Mouse (Mus musculus): ENCODE data around the gene Tysnd1. TPM values are rescaled to one million over a fixed set of nuclear protein-coding genes. Genes with fewer than 3 reads are reported as not detected.

The Tysnd1 gene
- total RNA-seq, 2 experiments from 2014 or later: 13.0 to 15.1 TPM

GRCm38 (mm10) chr10:61734377-61734776, 39.1 kb downstream of the Tysnd1 start:
- peak; percentile 35 for DNase-seq (ENCODE audit: low spot score)

- no peak for DNase-seq (ENCODE audit: low spot score)
Observed at GRCm38 (mm10) chr10:61736671-61737078, 41.4 kb downstream of the Tysnd1 start.

GRCm38 (mm10) chr10:61737537-61737936, 42.2 kb downstream of the Tysnd1 start:
- no peak for DNase-seq (ENCODE audit: low spot score)

GRCm38 (mm10) chr10:61738126-61738525, 42.8 kb downstream of the Tysnd1 start:
- DNase-seq (ENCODE audit: low spot score): no peak

- DNase-seq (ENCODE audit: low spot score): no peak
Observed at GRCm38 (mm10) chr10:61741306-61741705, 46.0 kb downstream of the Tysnd1 start.

- no peak for DNase-seq (ENCODE audit: low spot score)
Observed at GRCm38 (mm10) chr10:61741873-61742272, 46.6 kb downstream of the Tysnd1 start.

- no peak for DNase-seq (ENCODE audit: low spot score)
Observed at GRCm38 (mm10) chr10:61742336-61742735, 47.0 kb downstream of the Tysnd1 start.

- DNase-seq (ENCODE audit: low spot score): no peak
Observed at GRCm38 (mm10) chr10:61745133-61745532, 49.8 kb downstream of the Tysnd1 start.

GRCm38 (mm10) chr10:61747302-61747701, 52.0 kb downstream of the Tysnd1 start:
- DNase-seq (ENCODE audit: low spot score): no peak

- DNase-seq (ENCODE audit: low spot score): no peak
Observed at GRCm38 (mm10) chr10:61750014-61750413, 54.7 kb downstream of the Tysnd1 start.

GRCm38 (mm10) chr10:61751534-61752219, 56.4 kb downstream of the Tysnd1 start:
- DNase-seq (ENCODE audit: low spot score): no peak

Other genes with a start within 250 kb of the Tysnd1 start
- gene Eif4ebp2, start 242.9 kb upstream of the Tysnd1 start, total RNA-seq (2021): 100 to 1,000 TPM; 147 to 178 TPM
- gene Lrrc20, start 219.7 kb upstream of the Tysnd1 start, total RNA-seq (2021): 100 to 1,000 TPM; 161 to 167 TPM
- gene Npffr1, start 100.0 kb upstream of the Tysnd1 start, total RNA-seq (2021): under 1 TPM; 0.07 to 0.11 TPM
- gene Ppa1, start 47.0 kb upstream of the Tysnd1 start, total RNA-seq (2021): 10 to 100 TPM; 57.6 to 68.1 TPM
- gene Sar1a, start 15.2 kb upstream of the Tysnd1 start, total RNA-seq (2021): 100 to 1,000 TPM; 115 to 135 TPM
- 10 to 100 TPM; 12.4 to 15.2 TPM for gene Aifm2, start 19.7 kb downstream of the Tysnd1 start, total RNA-seq (2021)
- under 1 TPM; 0.71 to 0.83 TPM for gene H2afy2, start 88.6 kb downstream of the Tysnd1 start, total RNA-seq (2021)